Mouse (Mus musculus) hindbrain, embryonic 13.5 days (tissue): Measurements from ENCODE around the gene Camta2. TPM values are rescaled to one million over a fixed set of nuclear protein-coding genes. Genes with fewer than 3 reads are reported as not detected.

Experiments used
- ATAC-seq: fragments of 200-750 bp; cut with Nextera tagmentation; 2 replicates; pipeline ENCODE4 v1.8.0; 2017; ENCODE audit warnings: moderate TSS enrichment; ENCODE audit not compliant: low FRiP score
- H3K27ac ChIP-seq: fragments of 300-500 bp; sonication (generic); 2 replicates; pipeline ENCODE4 v1.5.1; 2015; ENCODE audit warnings: inconsistent platforms, mild to moderate bottlenecking, moderate library complexity
- H3K27me3 ChIP-seq: fragments of 300-500 bp; sonication (generic); 2 replicates; pipeline ENCODE4 v1.6.1; 2015; ENCODE audit warnings: mild to moderate bottlenecking, inconsistent platforms
- H3K36me3 ChIP-seq: fragments of 300-500 bp; sonication (generic); 2 replicates; pipeline ENCODE4 v1.6.1; 2015; ENCODE audit warnings: mild to moderate bottlenecking, inconsistent platforms
- H3K4me1 ChIP-seq: fragments of 300-500 bp; sonication (generic); replicated peaks from 2 replicates; pipeline ENCODE4 v1.6.1; 2015; ENCODE audit warnings: inconsistent platforms
- H3K4me2 ChIP-seq: fragments of 300-500 bp; sonication (generic); 2 replicates; pipeline ENCODE4 v1.6.1; 2015; ENCODE audit warnings: inconsistent platforms, mild to moderate bottlenecking, moderate library complexity
- H3K4me3 ChIP-seq: fragments of 300-500 bp; sonication (generic); 2 replicates; pipeline ENCODE4 v1.5.1; 2015; ENCODE audit warnings: mild to moderate bottlenecking, inconsistent platforms
- H3K9ac ChIP-seq: fragments of 300-500 bp; sonication (generic); 2 replicates; pipeline ENCODE4 v1.6.1; 2015; ENCODE audit warnings: mild to moderate bottlenecking, inconsistent platforms
- H3K9me3 ChIP-seq: fragments of 300-500 bp; sonication (generic); 2 replicates; pipeline ENCODE4 v1.6.1; 2016; ENCODE audit warnings: inconsistent platforms
- WGBS: fragments of 180-500 bp; shearing (Covaris S2); methylation state at CpG from one replicate; pipeline ENCODE4 v1.1.7; 2015; 5-methylcytosine and 5-hydroxymethylcytosine counted together
- polyA plus RNA-seq: library from polyadenylated mRNA; unstranded; fragments of >200 nt; fragmentation: Nextera tagmentation; extraction: Ambion mirVana; gene quantifications from 2 replicates; pipeline ENCODE4 v1.2.1, GENCODE M21; 2015

Gene Camta2
- polyA plus RNA-seq, result 15.2 and 15.3 TPM in 2 replicates

- peaks cover 29% of the 10 kb centered on the region for H3K4me1 ChIP-seq
- H3K36me3 ChIP-seq, result peaks cover 32% of the 10 kb centered on the region
- peak within 1 kb of the TSS; percentile 86 for H3K4me2 ChIP-seq
- H3K27me3 ChIP-seq, result no peaks in the 10 kb centered on the region
- H3K9me3 ChIP-seq, result no peaks in the 10 kb centered on the region
- H3K9ac ChIP-seq, result peak within 1 kb of the TSS; percentile 88
- WGBS, result under 1% methylated on average over 46 of the region's 55 CpGs
- H3K27ac ChIP-seq, result peak within 1 kb of the TSS; percentile 88
- peak within 1 kb of the TSS; percentile 83 for H3K4me3 ChIP-seq
- ATAC-seq, result peak; percentile 83
These were observed at the start of gene Camta2 for GRCm38 (mm10) chr11:70687601-70688199. Camta2 (minus strand) TSS chr11:70688105.

GRCm38 (mm10) chr11:70733256-70733655 lies 45.4 kb upstream of the Camta2 start:
- peaks cover 12% of the 10 kb centered on the region for H3K36me3 ChIP-seq

GRCm38 (mm10) chr11:70731178-70731577 lies 43.3 kb upstream of the Camta2 start:
- no peaks in the 10 kb centered on the region for H3K4me1 ChIP-seq
- H3K27me3 ChIP-seq, result no peaks in the 10 kb centered on the region
- H3K27ac ChIP-seq, result peak overlapping the region; percentile 24; the same call in 1 of the 2 replicates
- no peak overlapping the region for H3K4me3 ChIP-seq
- no peak overlapping the region for H3K9ac ChIP-seq
- WGBS, result 63% methylated on average over 5 of the region's 5 CpGs
- H3K36me3 ChIP-seq, result peaks cover 33% of the 10 kb centered on the region
- no peak overlapping the region for H3K4me2 ChIP-seq
- no peak for ATAC-seq
- no peaks in the 10 kb centered on the region for H3K9me3 ChIP-seq

More at GRCm38 (mm10) chr11:70733256-70733655, 45.4 kb upstream of the Camta2 start:
- no peak overlapping the region for H3K27ac ChIP-seq
- H3K4me2 ChIP-seq, result no peak overlapping the region
- no peaks in the 10 kb centered on the region for H3K9me3 ChIP-seq
- no peaks in the 10 kb centered on the region for H3K4me1 ChIP-seq
- no peak overlapping the region for H3K9ac ChIP-seq
- no peak overlapping the region for H3K4me3 ChIP-seq
- WGBS, result 83% methylated on average over 5 of the region's 5 CpGs
- H3K27me3 ChIP-seq, result no peaks in the 10 kb centered on the region
- no peak for ATAC-seq

GRCm38 (mm10) chr11:70730427-70731038 lies 42.6 kb upstream of the Camta2 start:
- Histone ChIP-seq H3K4me1 (no peaks in the 10 kb centered on the region), H3K27ac (peak overlapping the region; percentile 24; the same call in 1 of the 2 replicates), H3K36me3 (peaks cover 39% of the 10 kb centered on the region), H3K9me3 (no peaks in the 10 kb centered on the region), H3K27me3 (no peaks in the 10 kb centered on the region), H3K4me2 (no peak overlapping the region), H3K9ac (no peak overlapping the region), H3K4me3 (no peak overlapping the region)
- WGBS, result 84% methylated on average over 9 of the region's 9 CpGs
- no peak for ATAC-seq

GRCm38 (mm10) chr11:70727385-70727784 lies 39.5 kb upstream of the Camta2 start:
- 93% methylated on average over 5 of the region's 5 CpGs for WGBS
- Histone ChIP-seq H3K9ac (no peak overlapping the region), H3K27ac (no peak overlapping the region), H3K4me1 (no peaks in the 10 kb centered on the region), H3K36me3 (peaks cover 65% of the 10 kb centered on the region), H3K4me2 (no peak overlapping the region), H3K9me3 (no peaks in the 10 kb centered on the region), H3K4me3 (no peak overlapping the region), H3K27me3 (no peaks in the 10 kb centered on the region)
- no peak for ATAC-seq

GRCm38 (mm10) chr11:70726585-70726984 lies 38.7 kb upstream of the Camta2 start:
- Histone ChIP-seq H3K4me1 (no peaks in the 10 kb centered on the region), H3K27ac (no peak overlapping the region), H3K9ac (no peak overlapping the region), H3K4me2 (no peak overlapping the region), H3K36me3 (peaks cover 72% of the 10 kb centered on the region), H3K27me3 (no peaks in the 10 kb centered on the region), H3K4me3 (no peak overlapping the region), H3K9me3 (no peaks in the 10 kb centered on the region)
- 97% methylated on average over 2 of the region's 2 CpGs for WGBS
- no peak for ATAC-seq

GRCm38 (mm10) chr11:70724706-70725105 lies 36.8 kb upstream of the Camta2 start:
- no peaks in the 10 kb centered on the region for H3K4me1 ChIP-seq
- H3K36me3 ChIP-seq, result peaks cover 89% of the 10 kb centered on the region
- H3K27ac ChIP-seq, result no peak overlapping the region
- no peak overlapping the region for H3K4me3 ChIP-seq
- no peak for ATAC-seq
- no peaks in the 10 kb centered on the region for H3K27me3 ChIP-seq
- WGBS, result 95% methylated on average over 9 of the region's 9 CpGs
- H3K9ac ChIP-seq, result no peak overlapping the region
- no peaks in the 10 kb centered on the region for H3K9me3 ChIP-seq
- H3K4me2 ChIP-seq, result no peak overlapping the region

- Histone ChIP-seq H3K36me3 (peaks cover 93% of the 10 kb centered on the region), H3K4me3 (no peak overlapping the region), H3K9me3 (no peaks in the 10 kb centered on the region), H3K4me1 (no peaks in the 10 kb centered on the region), H3K27ac (no peak overlapping the region), H3K9ac (no peak overlapping the region), H3K27me3 (no peaks in the 10 kb centered on the region), H3K4me2 (no peak overlapping the region)
- 96% methylated on average over 3 of the region's 3 CpGs for WGBS
- ATAC-seq, result no peak
These were observed 33.2 kb upstream of the Camta2 start for GRCm38 (mm10) chr11:70721072-70721471.

- Histone ChIP-seq H3K4me1 (no peaks in the 10 kb centered on the region), H3K9me3 (no peaks in the 10 kb centered on the region), H3K9ac (no peak overlapping the region), H3K4me3 (no peak overlapping the region), H3K4me2 (no peak overlapping the region), H3K27me3 (no peaks in the 10 kb centered on the region), H3K27ac (no peak overlapping the region), H3K36me3 (peaks cover 93% of the 10 kb centered on the region)
- ATAC-seq, result no peak
- 95% methylated on average over 3 of the region's 3 CpGs for WGBS
These were observed 32.7 kb upstream of the Camta2 start for GRCm38 (mm10) chr11:70720567-70720966.

GRCm38 (mm10) chr11:70718481-70718880 lies 30.6 kb upstream of the Camta2 start:
- H3K9ac ChIP-seq, result no peak overlapping the region
- H3K4me1 ChIP-seq, result no peaks in the 10 kb centered on the region
- no peak overlapping the region for H3K4me3 ChIP-seq
- ATAC-seq, result no peak
- WGBS, result 76% methylated on average over 5 of the region's 5 CpGs
- H3K9me3 ChIP-seq, result no peaks in the 10 kb centered on the region
- no peak overlapping the region for H3K27ac ChIP-seq
- H3K27me3 ChIP-seq, result no peaks in the 10 kb centered on the region
- H3K4me2 ChIP-seq, result no peak overlapping the region
- H3K36me3 ChIP-seq, result peaks cover 83% of the 10 kb centered on the region

GRCm38 (mm10) chr11:70715832-70716231 lies 27.9 kb upstream of the Camta2 start:
- H3K36me3 ChIP-seq, result peaks cover 80% of the 10 kb centered on the region
- no peak for ATAC-seq

GRCm38 (mm10) chr11:70713222-70713621 lies 25.3 kb upstream of the Camta2 start:
- no peak overlapping the region for H3K4me3 ChIP-seq
- no peaks in the 10 kb centered on the region for H3K4me1 ChIP-seq
- WGBS, result 88% methylated on average over 6 of the region's 6 CpGs
- ATAC-seq, result no peak
- no peak overlapping the region for H3K4me2 ChIP-seq
- peaks cover 81% of the 10 kb centered on the region for H3K36me3 ChIP-seq
- no peaks in the 10 kb centered on the region for H3K27me3 ChIP-seq
- H3K9me3 ChIP-seq, result no peaks in the 10 kb centered on the region
- H3K27ac ChIP-seq, result no peak overlapping the region
- H3K9ac ChIP-seq, result no peak overlapping the region

More at GRCm38 (mm10) chr11:70715832-70716231, 27.9 kb upstream of the Camta2 start:
- no peak overlapping the region for H3K9ac ChIP-seq
- no peak overlapping the region for H3K4me3 ChIP-seq
- H3K27ac ChIP-seq, result no peak overlapping the region
- no peaks in the 10 kb centered on the region for H3K4me1 ChIP-seq
- H3K27me3 ChIP-seq, result no peaks in the 10 kb centered on the region
- 88% methylated on average over 6 of the region's 6 CpGs for WGBS
- no peaks in the 10 kb centered on the region for H3K9me3 ChIP-seq
- no peak overlapping the region for H3K4me2 ChIP-seq

- no peak overlapping the region for H3K4me2 ChIP-seq
- WGBS, result 95% methylated on average over 10 of the region's 10 CpGs
- ATAC-seq, result no peak
- H3K27me3 ChIP-seq, result no peaks in the 10 kb centered on the region
- H3K27ac ChIP-seq, result no peak overlapping the region
- no peaks in the 10 kb centered on the region for H3K4me1 ChIP-seq
- no peak overlapping the region for H3K9ac ChIP-seq
- peaks cover 81% of the 10 kb centered on the region for H3K36me3 ChIP-seq
- H3K9me3 ChIP-seq, result no peaks in the 10 kb centered on the region
- H3K4me3 ChIP-seq, result no peak overlapping the region
These were observed 23.1 kb upstream of the Camta2 start for GRCm38 (mm10) chr11:70711026-70711425.
